Mouse (Mus musculus) adrenal gland, adult 18-20 months (tissue): ENCODE data around the gene N4bp3. TPM values are rescaled to one million over a fixed set of nuclear protein-coding genes. Genes with fewer than 3 reads are reported as not detected.
"Not testable (repeated sequence)": the region's sequence is repeated elsewhere in the genome, so short reads cannot be mapped to it uniquely, and the experiment has no call there.

Experiments
- DNase-seq, 2 experiments: peaks; one replicate each; pipeline ENCODE4 v3.0.0; 2021 to 2022; ENCODE audit warnings: low spot score in 2 of 2
- total RNA-seq, 2 experiments: library from RNA; stranded (reverse); gene quantifications; 1 replicate in 1 of 2; 2 replicates in 1 of 2; pipeline ENCODE4 v1.2.3; 2021

The N4bp3 gene
- total RNA-seq, 2 experiments from 2014 or later, result 6.3 to 7.7 TPM

GRCm38 (mm10) chr11:51654891-51655290, 4.2 kb upstream of the N4bp3 start:
- DNase-seq, result no peak

GRCm38 (mm10) chr11:51653736-51654135, 3.1 kb upstream of the N4bp3 start:
- DNase-seq, result no peak

- no peak for DNase-seq
Observed at GRCm38 (mm10) chr11:51652889-51653418, 2.3 kb upstream of the N4bp3 start.

- DNase-seq, result no peak
Observed at GRCm38 (mm10) chr11:51650261-51650660, 381 bp downstream of the N4bp3 start.

GRCm38 (mm10) chr11:51649889-51650199, 798 bp downstream of the N4bp3 start:
- no peak for DNase-seq

- DNase-seq, result no peak
Observed at GRCm38 (mm10) chr11:51649111-51649888, 1.3 kb downstream of the N4bp3 start.

GRCm38 (mm10) chr11:51648566-51648965, 2.1 kb downstream of the N4bp3 start:
- no peak for DNase-seq

- no peak for DNase-seq
Observed at GRCm38 (mm10) chr11:51646751-51647667, 3.6 kb downstream of the N4bp3 start.

GRCm38 (mm10) chr11:51646245-51646644, 4.4 kb downstream of the N4bp3 start:
- no peak for DNase-seq

- DNase-seq, result no peak
Observed at GRCm38 (mm10) chr11:51645293-51645692, 5.3 kb downstream of the N4bp3 start.

GRCm38 (mm10) chr11:51644217-51644616, 6.4 kb downstream of the N4bp3 start:
- no peak for DNase-seq

- no peak for DNase-seq
Observed at GRCm38 (mm10) chr11:51643761-51644160, 6.9 kb downstream of the N4bp3 start.

- DNase-seq, result no peak
Observed at GRCm38 (mm10) chr11:51643202-51643601, 7.4 kb downstream of the N4bp3 start.

GRCm38 (mm10) chr11:51640748-51641147, 9.9 kb downstream of the N4bp3 start:
- DNase-seq, result no peak

- DNase-seq, result no peak
Observed at GRCm38 (mm10) chr11:51638497-51638896, 12.1 kb downstream of the N4bp3 start.

GRCm38 (mm10) chr11:51637971-51638414, 12.6 kb downstream of the N4bp3 start:
- no peak for DNase-seq

GRCm38 (mm10) chr11:51636323-51636684, 14.3 kb downstream of the N4bp3 start:
- no peak for DNase-seq

GRCm38 (mm10) chr11:51635525-51636322, 14.9 kb downstream of the N4bp3 start, which contains the start of gene Rmnd5b:
Gene Rmnd5b, minus strand, starts transcription at chr11:51635896.
- DNase-seq, result peak; percentile 86 to 88

- DNase-seq, result no peak
Observed at GRCm38 (mm10) chr11:51635127-51635524, 15.5 kb downstream of the N4bp3 start.

- no peak for DNase-seq
Observed at GRCm38 (mm10) chr11:51633721-51634120, 16.9 kb downstream of the N4bp3 start.

- not testable (repeated sequence) for DNase-seq
Observed at GRCm38 (mm10) chr11:51633200-51633599, 17.4 kb downstream of the N4bp3 start.
